Mouse (Mus musculus) limb, embryonic 13.5 days (tissue): ENCODE measurements around the gene Ankrd60. TPM values are rescaled to one million over a fixed set of nuclear protein-coding genes. Genes with fewer than 3 reads are reported as not detected.

ENCODE experiments used
- ATAC-seq: fragments of 200-750 bp; cut with Nextera tagmentation; 2 replicates; pipeline ENCODE4 v1.8.0; 2017; ENCODE audit warnings: low read depth, moderate number of reproducible peaks, moderate TSS enrichment; ENCODE audit not compliant: low FRiP score
- H3K27ac ChIP-seq: fragments of 300-500 bp; sonication (generic); 2 replicates; pipeline ENCODE4 v1.5.1; 2015; ENCODE audit warnings: inconsistent platforms, mild to moderate bottlenecking, moderate library complexity
- H3K27me3 ChIP-seq: fragments of 300-500 bp; sonication (generic); 2 replicates; pipeline ENCODE4 v1.6.1; 2015; ENCODE audit warnings: mild to moderate bottlenecking, inconsistent platforms
- H3K36me3 ChIP-seq: fragments of 300-500 bp; sonication (generic); 2 replicates; pipeline ENCODE4 v1.6.1; 2015; ENCODE audit warnings: inconsistent platforms, mild to moderate bottlenecking, moderate library complexity
- H3K4me1 ChIP-seq: fragments of 300-500 bp; sonication (generic); 2 replicates; pipeline ENCODE4 v1.6.1; 2015; ENCODE audit warnings: inconsistent platforms
- H3K4me2 ChIP-seq: fragments of 300-500 bp; sonication (generic); replicated peaks from 2 replicates; pipeline ENCODE4 v1.6.1; 2015; ENCODE audit warnings: inconsistent platforms, mild to moderate bottlenecking, moderate library complexity
- H3K4me3 ChIP-seq: fragments of 300-500 bp; sonication (generic); 2 replicates; pipeline ENCODE4 v1.5.1; 2015; ENCODE audit warnings: moderate library complexity, mild to moderate bottlenecking, inconsistent platforms
- H3K9ac ChIP-seq: fragments of 300-500 bp; sonication (generic); 2 replicates; pipeline ENCODE4 v1.6.1; 2015; ENCODE audit warnings: mild to moderate bottlenecking, inconsistent platforms
- H3K9me3 ChIP-seq: fragments of 300-500 bp; sonication (generic); 2 replicates; pipeline ENCODE4 v1.6.1; 2016; ENCODE audit warnings: inconsistent platforms
- WGBS: fragments of 180-500 bp; shearing (Covaris S2); methylation state at CpG from one replicate; pipeline ENCODE4 v1.1.7; 2015; 5-methylcytosine and 5-hydroxymethylcytosine counted together
- polyA plus RNA-seq: library from polyadenylated mRNA; unstranded; fragments of >200 nt; fragmentation: Nextera tagmentation; extraction: Ambion mirVana; gene quantifications from 2 replicates; pipeline ENCODE4 v1.2.1, GENCODE M21; 2015

Ankrd60 gene
- polyA plus RNA-seq, 1 experiment from 2014 or later = not detected

DNA sequence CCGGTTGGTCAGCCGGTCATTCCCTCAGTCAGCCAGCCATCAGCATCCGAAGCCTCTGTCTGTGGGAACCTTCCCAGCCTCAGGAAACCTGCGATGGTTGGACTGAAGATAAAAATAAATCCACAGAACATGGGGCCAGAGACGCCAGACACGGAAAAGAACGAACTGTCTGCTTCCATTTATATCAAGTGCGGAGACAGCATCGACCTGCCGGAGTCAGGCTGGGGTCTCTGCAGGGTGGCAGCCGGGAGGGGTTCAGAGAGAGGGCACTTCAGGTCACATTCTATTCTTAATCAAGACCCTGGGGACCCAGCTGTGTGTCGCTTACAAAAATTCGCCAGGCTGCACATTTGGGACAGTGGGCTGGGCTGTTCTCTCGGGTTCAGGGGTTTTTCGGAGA, 38.4 kb downstream of the Ankrd60 start:
- H3K9ac ChIP-seq = no peak overlapping the region
- H3K9me3 ChIP-seq = no peaks in the 10 kb centered on the region
- H3K27ac ChIP-seq = no peak overlapping the region
- 43% methylated on average over 15 of the region's 15 CpGs for WGBS
- no peak for ATAC-seq
- H3K4me1 ChIP-seq = no peaks in the 10 kb centered on the region; the same call in 1 of the 2 replicates
- H3K4me2 ChIP-seq = no peak overlapping the region
- H3K36me3 ChIP-seq = no peaks in the 10 kb centered on the region
- H3K27me3 ChIP-seq = peaks cover 5% of the 10 kb centered on the region; the same call in 1 of the 2 replicates
- no peak overlapping the region for H3K4me3 ChIP-seq

DNA sequence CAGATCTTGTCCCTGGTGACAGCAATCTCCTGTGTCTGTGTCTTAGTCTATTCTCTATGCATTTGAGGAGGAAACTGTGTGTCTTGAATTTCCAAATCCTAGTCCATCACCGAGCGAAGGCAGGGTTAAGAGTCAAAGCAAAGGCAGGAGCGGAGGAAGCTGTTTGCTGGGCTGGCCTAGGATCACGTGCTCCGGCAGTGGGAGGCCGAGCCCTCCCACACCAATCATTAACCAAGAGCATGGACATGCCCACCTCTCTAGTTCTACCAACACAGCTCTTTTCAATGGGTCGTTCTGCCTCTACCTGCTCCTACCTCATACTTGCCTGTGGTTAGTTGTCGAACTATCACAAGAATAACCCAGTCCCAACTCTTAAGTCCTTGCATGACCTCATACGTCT, 42.3 kb downstream of the Ankrd60 start:
- no peaks in the 10 kb centered on the region for H3K27me3 ChIP-seq
- H3K4me1 ChIP-seq = peaks cover 24% of the 10 kb centered on the region
- no peak overlapping the region for H3K27ac ChIP-seq
- 88% methylated on average over 9 of the region's 9 CpGs for WGBS
- H3K36me3 ChIP-seq = no peaks in the 10 kb centered on the region
- no peaks in the 10 kb centered on the region for H3K9me3 ChIP-seq
- H3K9ac ChIP-seq = no peak overlapping the region
- H3K4me2 ChIP-seq = no peak overlapping the region
- no peak overlapping the region for H3K4me3 ChIP-seq
- ATAC-seq = no peak

DNA sequence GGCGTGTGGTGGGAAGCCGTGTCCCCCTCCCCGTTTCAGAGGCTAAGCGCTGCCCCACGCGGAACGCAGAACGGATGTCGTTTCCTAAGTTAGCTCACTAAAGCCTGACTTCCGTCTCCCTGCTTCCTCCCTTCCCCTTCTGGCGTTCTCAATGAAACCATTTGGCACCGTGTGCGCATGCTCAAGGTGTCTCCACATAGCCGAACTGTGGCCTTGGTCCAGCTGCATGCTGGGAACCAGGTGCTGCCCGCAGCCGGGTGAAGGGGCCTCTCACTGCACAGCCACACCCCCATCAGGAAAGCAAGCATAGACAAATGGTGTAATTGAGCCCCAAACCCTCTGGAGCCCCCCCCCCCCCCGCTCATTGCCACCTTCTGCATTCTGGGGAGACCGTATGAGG, 42.8 kb downstream of the Ankrd60 start:
- no peak overlapping the region for H3K27ac ChIP-seq
- H3K4me2 ChIP-seq = no peak overlapping the region
- 0 out of 2 replicates have a peak, but pooled peaks cover 3% of the 10 kb centered on the region for H3K27me3 ChIP-seq
- H3K4me3 ChIP-seq = no peak overlapping the region
- 84% methylated on average over 18 of the region's 18 CpGs for WGBS
- H3K4me1 ChIP-seq = peaks cover 24% of the 10 kb centered on the region
- H3K36me3 ChIP-seq = no peaks in the 10 kb centered on the region
- H3K9me3 ChIP-seq = no peaks in the 10 kb centered on the region
- no peak for ATAC-seq
- no peak overlapping the region for H3K9ac ChIP-seq

DNA sequence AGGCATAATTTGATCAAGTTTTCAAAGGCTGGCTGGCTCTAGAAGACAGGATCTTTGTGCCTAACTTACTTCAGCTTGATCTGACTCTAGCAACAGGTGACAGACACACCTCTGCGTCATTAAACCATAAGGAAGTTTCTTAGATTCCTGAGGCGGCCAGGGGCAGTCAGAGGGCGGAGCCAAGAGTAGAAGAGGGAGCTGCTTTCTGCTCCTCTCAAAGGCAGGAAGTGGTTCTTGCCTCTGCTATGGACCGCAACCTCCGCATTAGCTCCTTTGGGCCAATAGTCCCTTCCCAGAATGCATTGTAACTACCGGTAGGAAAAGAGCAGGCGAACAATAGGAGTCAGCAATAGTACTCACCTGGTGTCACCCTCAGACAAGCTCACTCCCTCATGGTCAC, 43.6 kb downstream of the Ankrd60 start:
- no peak for ATAC-seq
- Histone ChIP-seq H3K9ac (no peak overlapping the region), H3K36me3 (no peaks in the 10 kb centered on the region), H3K4me1 (peaks cover 24% of the 10 kb centered on the region), H3K4me3 (no peak overlapping the region), H3K4me2 (no peak overlapping the region), H3K27ac (no peak overlapping the region), H3K27me3 (0 out of 2 replicates have a peak, but pooled peaks cover 3% of the 10 kb centered on the region), H3K9me3 (no peaks in the 10 kb centered on the region)
- 68% methylated on average over 7 of the region's 7 CpGs for WGBS

DNA sequence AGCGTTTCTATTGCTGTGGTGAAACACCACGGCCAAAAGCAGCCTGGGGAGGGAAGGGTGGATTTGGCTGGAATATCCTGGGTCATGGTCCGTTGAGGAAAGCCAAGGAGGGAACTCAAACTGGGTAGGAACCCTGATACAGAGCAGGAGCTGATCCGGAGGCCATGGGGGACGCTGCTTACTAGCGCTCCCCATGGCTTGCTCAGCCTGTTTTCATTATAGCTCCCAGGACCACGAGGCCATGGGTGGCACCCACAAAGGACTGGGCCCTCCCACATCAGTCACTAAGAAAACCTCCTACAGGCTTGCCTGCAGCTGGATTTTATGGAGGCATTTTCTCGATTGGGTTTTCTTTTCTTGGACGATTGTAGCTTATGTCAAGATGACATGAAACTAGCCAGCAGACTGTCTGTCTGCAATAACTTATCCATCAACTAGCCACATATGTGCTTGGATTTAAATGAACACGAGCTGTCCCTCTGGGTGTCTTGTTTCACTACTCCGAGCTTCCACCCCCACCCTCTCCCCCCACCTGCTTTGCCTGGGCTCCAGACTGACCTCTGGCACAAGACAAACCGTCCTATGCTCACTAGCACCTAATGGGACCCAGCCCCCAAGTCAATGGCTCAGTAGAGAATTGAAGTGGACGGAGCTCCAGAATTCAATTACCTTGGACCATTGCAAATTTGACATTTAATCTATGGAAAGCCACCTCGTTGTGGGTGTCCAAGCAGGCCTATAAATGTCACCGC, 45.3 kb downstream of the Ankrd60 start:
- no peak overlapping the region for H3K4me3 ChIP-seq
- H3K4me2 ChIP-seq = no peak overlapping the region
- 28% methylated on average over 15 of the region's 15 CpGs for WGBS
- H3K9ac ChIP-seq = no peak overlapping the region
- H3K27me3 ChIP-seq = 0 out of 2 replicates have a peak, but pooled peaks cover 3% of the 10 kb centered on the region
- H3K27ac ChIP-seq = no peak overlapping the region
- H3K9me3 ChIP-seq = no peaks in the 10 kb centered on the region
- no peaks in the 10 kb centered on the region for H3K36me3 ChIP-seq
- ATAC-seq = peak; percentile 69
- peaks cover 25% of the 10 kb centered on the region for H3K4me1 ChIP-seq

DNA sequence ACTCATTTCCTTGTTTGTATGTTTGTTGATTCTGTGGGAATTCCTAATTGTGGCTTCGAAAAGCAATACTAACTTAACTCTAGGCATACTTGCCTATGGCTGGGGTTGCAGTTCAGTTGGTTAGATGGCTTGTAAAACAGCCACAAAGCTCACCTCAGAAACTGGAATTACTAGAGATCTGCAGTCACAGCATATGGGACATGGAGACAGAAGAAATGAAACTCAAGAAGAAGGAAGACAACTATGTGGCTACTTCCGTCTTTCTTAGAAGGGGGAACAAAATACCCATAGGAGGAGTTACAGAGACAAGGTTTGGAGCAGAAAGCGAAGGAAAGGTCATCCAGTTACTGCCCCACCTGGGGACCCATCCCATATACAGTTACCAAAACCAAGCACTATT, 49.7 kb downstream of the Ankrd60 start:
- H3K27me3 ChIP-seq = 0 out of 2 replicates have a peak, but pooled peaks cover 3% of the 10 kb centered on the region
- H3K9me3 ChIP-seq = no peaks in the 10 kb centered on the region
- H3K9ac ChIP-seq = no peak overlapping the region
- H3K36me3 ChIP-seq = no peaks in the 10 kb centered on the region
- 86% methylated on average over 3 of the region's 3 CpGs for WGBS
- no peak overlapping the region for H3K4me3 ChIP-seq
- H3K4me1 ChIP-seq = peaks cover 39% of the 10 kb centered on the region
- no peak overlapping the region for H3K4me2 ChIP-seq
- ATAC-seq = no peak
- H3K27ac ChIP-seq = no peak overlapping the region

DNA sequence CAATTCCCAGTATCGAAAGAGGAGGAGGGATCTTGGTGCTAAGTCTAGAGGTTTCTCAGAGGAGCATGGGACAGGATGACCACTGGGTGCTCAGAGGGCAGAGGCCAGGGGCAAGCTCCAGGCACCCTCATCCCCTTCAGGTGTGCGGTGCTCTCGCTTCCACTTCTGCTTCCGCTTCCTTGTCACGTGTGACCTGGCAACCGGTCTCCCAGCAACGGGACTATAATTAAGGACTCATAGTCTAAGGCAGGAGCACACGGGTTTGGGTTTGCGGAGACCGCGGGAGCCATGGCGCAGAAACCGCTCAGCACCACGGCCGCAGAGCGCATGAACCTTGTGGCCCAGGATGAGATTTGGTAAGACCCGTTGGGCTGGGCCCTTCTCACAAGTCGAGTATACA, 55.8 kb downstream of the Ankrd60 start, which contains the start of gene 1700021F07Rik:
Gene 1700021F07Rik, plus strand, starts transcription at position 211 of the 400 bp plus-strand sequence.
- no peak for ATAC-seq
- H3K9me3 ChIP-seq = 0 out of 2 replicates have a peak, but pooled peaks cover 3% of the 10 kb centered on the region
- H3K36me3 ChIP-seq = no peaks in the 10 kb centered on the region
- no peak within 1 kb of the TSS for H3K4me3 ChIP-seq
- no peak within 1 kb of the TSS for H3K4me2 ChIP-seq
- 90% methylated on average over 18 of the region's 18 CpGs for WGBS
- H3K27ac ChIP-seq = no peak within 1 kb of the TSS
- peaks cover 19% of the 10 kb centered on the region for H3K4me1 ChIP-seq
- no peaks in the 10 kb centered on the region for H3K27me3 ChIP-seq
- 0 out of 2 replicates have a peak within 1 kb of the TSS, but pooled peaks have one; percentile 31 for H3K9ac ChIP-seq

Other genes starting within 250 kb of the Ankrd60 start
- not detected in 2 replicates for gene 1700021F07Rik, start 55.8 kb downstream of the Ankrd60 start, polyA plus RNA-seq
- 39.4 and 46.4 TPM in 2 replicates for gene Rab22a, start 81.4 kb upstream of the Ankrd60 start, polyA plus RNA-seq
- gene 1700010B08Rik, start 141.1 kb upstream of the Ankrd60 start, polyA plus RNA-seq = not detected in 2 replicates
- 10.2 and 11.0 TPM in 2 replicates for gene Vapb, start 159.1 kb upstream of the Ankrd60 start, polyA plus RNA-seq